Mouse (Mus musculus): ENCODE measurements at regions not wholly inside any gene's neighbourhood (a gene's known extent, or its start where the extent isn't known, plus 50 kb on each side); places are given as distances from the start of the nearest gene placed in this dataset.

- in situ Hi-C loops (cut with MboI, MseI): loop anchor here in 1 of 2 experiments (10.0 kb wide), 1 partner anchor 630 kb away; no protein-coding TSS in a partner anchor
Observed at GRCm38 (mm10) chr5:6044859-6045258, 295.7 kb upstream of the Steap1 start.

DNA sequence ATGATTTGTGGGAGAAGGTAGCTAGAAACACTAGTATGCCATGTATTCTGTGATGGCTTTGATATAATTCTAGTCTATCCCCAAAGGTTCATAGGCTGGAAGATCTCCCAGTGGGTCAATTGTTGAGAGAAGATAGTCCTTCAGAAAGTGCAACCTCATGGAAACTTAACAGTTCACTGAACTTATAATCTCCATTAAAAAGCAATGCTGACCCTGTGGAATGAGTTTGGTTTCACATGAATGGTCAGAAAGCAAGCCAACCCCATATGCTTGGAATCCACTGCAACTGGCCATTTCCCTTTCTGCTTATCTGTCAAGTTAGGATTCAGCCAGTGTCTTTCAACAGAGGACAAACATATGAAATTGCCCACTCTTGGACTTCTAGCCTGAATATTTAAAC, 291.7 kb upstream of the Steap1 start:
- in situ Hi-C loops (cut with MboI, MseI): loop anchor here in 1 of 2 experiments (10.0 kb wide), 1 partner anchor 634 kb away; no protein-coding TSS in a partner anchor

DNA sequence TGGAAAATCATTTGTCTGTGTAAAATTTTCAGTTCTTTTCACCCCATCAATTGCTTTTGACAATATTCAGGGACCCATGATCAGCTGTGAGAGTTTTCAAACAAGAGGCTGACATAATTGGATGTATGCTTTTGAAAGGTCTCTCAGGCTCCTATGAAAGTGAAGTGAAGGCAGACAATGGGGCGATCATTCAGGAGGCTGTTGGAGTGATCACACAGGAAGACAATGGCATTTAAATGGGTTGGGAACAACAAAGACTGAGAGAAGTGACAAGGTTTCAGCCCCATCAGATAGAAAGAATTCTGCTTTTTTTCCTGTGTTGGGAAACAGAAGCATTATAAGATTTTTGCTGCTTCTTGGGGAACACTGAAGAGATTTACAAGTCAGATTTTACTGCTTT, 267.6 kb upstream of the Steap1 start:
- in situ Hi-C loops (cut with MboI, MseI): no loop called here
